Mouse (Mus musculus): ENCODE measurements around the gene Gm3646. TPM values are rescaled to one million over a fixed set of nuclear protein-coding genes. Genes with fewer than 3 reads are reported as not detected.

Gene Gm3646
- polyA plus RNA-seq, 1 experiment, result not detected

DNA sequence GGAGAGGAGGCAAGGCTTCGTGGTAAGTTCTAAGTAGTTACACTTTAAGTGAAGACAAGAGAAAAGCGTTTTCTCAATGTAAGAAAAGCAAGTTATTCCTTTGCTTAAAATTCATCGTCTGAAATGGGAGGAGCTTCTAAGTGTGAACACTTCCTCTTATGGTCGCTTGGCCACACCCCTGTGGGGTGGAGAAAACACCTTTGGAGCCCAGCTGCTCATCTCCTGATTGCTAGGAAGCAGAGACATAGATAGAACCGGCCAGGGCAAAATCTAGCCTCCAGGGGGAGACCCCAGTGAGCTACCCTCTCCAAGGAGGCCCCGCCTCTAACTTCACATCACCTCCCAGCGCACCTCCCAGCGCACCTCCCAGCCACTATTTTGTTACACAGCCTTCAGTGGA is 34.7 kb upstream of the Gm3646 start:
- Histone ChIP-seq H3K4me3 (ENCODE audit: extremely low read depth, insufficient read depth, insufficient read length) (no peak overlapping the region), H3K27me3 (ENCODE audit: control insufficient read depth, insufficient read depth, low read length) (no peaks in the 10 kb centered on the region), H3K4me1 (ENCODE audit: control insufficient read depth, insufficient read depth, insufficient read length) (peaks cover 11% of the 10 kb centered on the region; the same call in 1 of the 2 replicates), H3K36me3 (ENCODE audit: control insufficient read depth, insufficient read depth, low read length) (no peaks in the 10 kb centered on the region), H3K27ac (ENCODE audit: insufficient read depth, low read length) (no peak overlapping the region)
- no peak for DNase-seq (ENCODE audit: low read depth in 1 of 2, low spot score in 2 of 2)
- 65% methylated on average over 8 of the region's 8 CpGs for WGBS
- TF ChIP-seq POLR2A (IDR thresholded peaks at IDR 0.05; ENCODE audit: low read depth, low read length) (no peak), CTCF (IDR thresholded peaks at IDR 0.05; ENCODE audit: extremely low read depth, insufficient read depth, insufficient read length, insufficient replicate concordance) (no peak)

DNA sequence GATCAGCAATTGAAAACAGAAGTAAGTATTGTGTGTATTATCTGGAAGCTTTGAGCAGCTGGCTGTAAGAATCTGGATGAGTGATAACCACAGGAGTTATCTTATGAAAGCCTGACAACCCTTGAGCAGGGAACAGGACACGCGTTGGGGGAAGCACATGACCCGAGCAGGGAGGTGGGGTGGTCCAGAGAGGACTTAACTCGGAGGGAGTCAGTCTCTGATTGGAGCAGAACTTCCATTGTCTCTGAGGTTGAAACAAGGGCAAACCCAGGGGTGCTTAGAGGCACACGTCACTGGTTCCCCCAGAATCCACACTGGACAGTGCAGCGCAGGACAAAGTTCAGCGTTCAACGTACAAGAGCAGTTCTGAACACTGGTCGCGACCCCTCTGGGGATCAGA is 34.1 kb upstream of the Gm3646 start:
- WGBS, result 76% methylated on average over 10 of the region's 10 CpGs
- H3K4me3 ChIP-seq (ENCODE audit: extremely low read depth, insufficient read depth, insufficient read length), result no peak overlapping the region
- H3K27me3 ChIP-seq (ENCODE audit: control insufficient read depth, insufficient read depth, low read length), result no peaks in the 10 kb centered on the region
- H3K4me1 ChIP-seq (ENCODE audit: control insufficient read depth, insufficient read depth, insufficient read length), result peaks cover 11% of the 10 kb centered on the region; the same call in 1 of the 2 replicates
- H3K36me3 ChIP-seq (ENCODE audit: control insufficient read depth, insufficient read depth, low read length), result no peaks in the 10 kb centered on the region
- DNase-seq (ENCODE audit: low read depth in 1 of 2, low spot score in 2 of 2), result no peak
- H3K27ac ChIP-seq (ENCODE audit: insufficient read depth, low read length), result no peak overlapping the region
- TF ChIP-seq CTCF (IDR thresholded peaks at IDR 0.05; ENCODE audit: extremely low read depth, insufficient read depth, insufficient read length, insufficient replicate concordance) (no peak), POLR2A (IDR thresholded peaks at IDR 0.05; ENCODE audit: low read depth, low read length) (no peak)

DNA sequence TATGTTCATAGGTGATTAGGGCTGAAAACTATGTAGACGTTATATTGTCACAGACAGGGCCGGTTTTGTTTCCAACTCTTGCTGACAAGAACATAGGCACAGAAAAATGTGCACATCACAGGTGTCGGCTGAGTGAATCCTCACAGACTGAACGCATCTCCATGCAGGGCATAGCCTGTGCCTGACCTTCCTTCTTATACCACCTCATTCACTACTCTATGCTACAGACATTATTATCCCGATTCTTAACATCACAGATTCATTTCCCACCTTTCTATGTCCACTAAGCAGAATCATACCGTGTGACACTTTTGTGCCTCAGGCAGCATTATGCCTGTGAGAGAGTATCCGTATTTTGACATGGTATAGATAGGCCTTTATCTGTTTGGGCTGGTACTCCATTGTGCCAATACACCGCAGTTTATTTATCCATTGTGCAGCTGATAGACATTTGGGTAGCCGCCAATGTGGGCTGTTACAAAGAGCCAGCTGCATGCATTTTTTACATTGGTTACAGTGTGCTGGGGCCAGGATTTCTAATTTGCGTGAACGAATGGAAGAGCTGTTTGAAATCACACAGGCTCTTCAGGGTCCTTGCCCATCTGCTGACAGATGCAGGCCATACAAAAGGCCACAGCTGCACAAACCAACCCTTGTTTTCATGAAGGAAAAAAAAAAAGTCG is 33.5 kb upstream of the Gm3646 start:
- no peak for DNase-seq (ENCODE audit: low read depth in 1 of 2, low spot score in 2 of 2)
- TF ChIP-seq POLR2A (IDR thresholded peaks at IDR 0.05; ENCODE audit: low read depth, low read length) (no peak), CTCF (IDR thresholded peaks at IDR 0.05; ENCODE audit: extremely low read depth, insufficient read depth, insufficient read length, insufficient replicate concordance) (no peak)
- H3K4me1 ChIP-seq (ENCODE audit: control insufficient read depth, insufficient read depth, insufficient read length), result peaks cover 11% of the 10 kb centered on the region; the same call in 1 of the 2 replicates
- H3K36me3 ChIP-seq (ENCODE audit: control insufficient read depth, insufficient read depth, low read length), result no peaks in the 10 kb centered on the region
- no peaks in the 10 kb centered on the region for H3K27me3 ChIP-seq (ENCODE audit: control insufficient read depth, insufficient read depth, low read length)
- H3K27ac ChIP-seq (ENCODE audit: insufficient read depth, low read length), result no peak overlapping the region
- no peak overlapping the region for H3K4me3 ChIP-seq (ENCODE audit: extremely low read depth, insufficient read depth, insufficient read length)
- WGBS, result 84% methylated on average over 12 of the region's 12 CpGs

DNA sequence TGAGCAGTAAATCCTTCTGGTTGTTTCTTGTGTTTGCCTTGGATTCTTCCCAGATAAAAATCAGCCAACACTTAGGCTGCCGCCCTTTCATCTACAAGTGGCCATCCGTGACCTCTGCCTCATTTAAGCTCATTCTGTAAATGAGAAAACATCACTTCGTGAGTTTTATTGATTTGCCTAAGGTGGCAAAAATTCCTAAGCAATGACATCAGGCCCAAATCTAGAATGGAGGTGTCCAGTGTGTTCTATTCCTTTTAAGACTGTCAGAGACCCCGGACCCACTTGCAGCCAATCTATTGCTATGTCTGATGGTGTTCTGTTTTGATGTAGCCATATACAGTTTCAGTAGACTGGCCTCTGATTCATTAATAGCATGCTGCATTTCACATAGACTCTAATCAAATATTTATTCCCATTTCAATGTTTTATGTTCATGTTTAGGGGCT is 26.5 kb upstream of the Gm3646 start:
- Histone ChIP-seq H3K27me3 (ENCODE audit: control insufficient read depth, insufficient read depth, low read length) (no peaks in the 10 kb centered on the region), H3K4me1 (ENCODE audit: control insufficient read depth, insufficient read depth, insufficient read length) (no peaks in the 10 kb centered on the region), H3K27ac (ENCODE audit: insufficient read depth, low read length) (no peak overlapping the region), H3K36me3 (ENCODE audit: control insufficient read depth, insufficient read depth, low read length) (no peaks in the 10 kb centered on the region), H3K4me3 (ENCODE audit: extremely low read depth, insufficient read depth, insufficient read length) (no peak overlapping the region)
- WGBS, result 85% methylated on average over 4 of the region's 4 CpGs
- TF ChIP-seq POLR2A (IDR thresholded peaks at IDR 0.05; ENCODE audit: low read depth, low read length) (no peak), CTCF (IDR thresholded peaks at IDR 0.05; ENCODE audit: extremely low read depth, insufficient read depth, insufficient read length, insufficient replicate concordance) (no peak)
- no peak for DNase-seq (ENCODE audit: low read depth in 1 of 2, low spot score in 2 of 2)

DNA sequence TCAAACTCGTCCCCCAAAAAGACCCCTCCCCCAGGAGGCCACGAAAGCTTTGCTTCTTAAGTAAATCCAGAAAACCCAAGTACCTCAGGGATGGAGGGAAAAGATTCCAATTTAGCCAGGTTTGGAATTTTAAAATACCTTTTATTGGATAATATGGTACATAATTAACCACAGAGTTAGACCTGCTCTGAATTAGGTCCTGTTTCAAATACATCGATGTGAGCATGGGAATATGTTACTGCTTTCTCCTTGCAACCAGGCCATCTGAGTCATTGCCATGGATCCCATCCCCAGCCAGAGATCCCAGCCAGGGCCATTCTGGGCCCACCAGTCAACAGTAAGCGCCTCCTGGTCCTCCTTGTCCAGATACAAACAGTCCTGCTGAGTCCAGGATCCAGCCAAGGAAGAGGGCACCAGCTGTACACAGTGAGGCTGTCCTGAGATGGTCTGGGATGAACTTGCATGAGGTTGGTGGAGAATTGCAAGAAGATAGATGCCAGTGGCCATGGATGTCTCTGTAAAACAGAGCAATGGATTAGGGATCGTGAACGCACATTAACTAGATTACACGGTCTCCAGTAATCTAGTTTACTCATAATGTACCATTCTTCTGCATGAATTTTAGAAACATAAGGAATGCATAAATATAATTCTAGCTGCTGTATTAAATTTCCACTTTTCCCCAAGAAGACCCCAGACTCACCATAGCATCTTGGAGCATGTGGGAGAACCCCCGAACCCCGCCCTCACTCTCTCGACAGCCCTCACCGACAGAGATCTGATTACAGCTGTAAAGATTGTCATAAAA is 25.9 kb upstream of the Gm3646 start:
- H3K27ac ChIP-seq (ENCODE audit: insufficient read depth, low read length), result no peak overlapping the region
- H3K27me3 ChIP-seq (ENCODE audit: control insufficient read depth, insufficient read depth, low read length), result no peaks in the 10 kb centered on the region
- no peak overlapping the region for H3K4me3 ChIP-seq (ENCODE audit: extremely low read depth, insufficient read depth, insufficient read length)
- 91% methylated on average over 11 of the region's 11 CpGs for WGBS
- DNase-seq (ENCODE audit: low read depth in 1 of 2, low spot score in 2 of 2), result no peak
- H3K4me1 ChIP-seq (ENCODE audit: control insufficient read depth, insufficient read depth, insufficient read length), result no peaks in the 10 kb centered on the region
- no peaks in the 10 kb centered on the region for H3K36me3 ChIP-seq (ENCODE audit: control insufficient read depth, insufficient read depth, low read length)
- no peak for TF ChIP-seq POLR2A (IDR thresholded peaks at IDR 0.05; ENCODE audit: low read depth, low read length)
- TF ChIP-seq CTCF (IDR thresholded peaks at IDR 0.05; ENCODE audit: extremely low read depth, insufficient read depth, insufficient read length, insufficient replicate concordance), result no peak

DNA sequence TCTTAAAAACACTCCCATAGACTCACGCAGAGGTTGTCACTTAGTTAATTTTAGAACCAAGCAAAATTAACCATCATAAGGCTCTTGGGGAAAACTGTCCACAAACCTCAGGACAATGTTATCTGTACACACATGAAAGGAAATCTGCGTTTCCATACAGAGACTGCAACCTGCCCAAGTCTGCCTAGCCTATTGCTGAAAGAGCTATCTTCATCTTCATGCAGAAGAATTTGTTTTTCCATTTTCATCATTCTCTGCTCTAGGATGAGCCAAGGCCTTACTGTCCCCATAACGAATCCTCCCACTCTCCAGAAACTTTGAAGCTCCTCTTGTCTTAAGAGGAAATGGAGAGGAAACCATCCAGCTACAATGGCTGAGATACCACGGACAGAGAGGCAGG is 19.8 kb upstream of the Gm3646 start:
- Histone ChIP-seq H3K4me1 (ENCODE audit: control insufficient read depth, insufficient read depth, insufficient read length) (no peaks in the 10 kb centered on the region), H3K27ac (ENCODE audit: insufficient read depth, low read length) (no peak overlapping the region), H3K4me3 (ENCODE audit: extremely low read depth, insufficient read depth, insufficient read length) (no peak overlapping the region), H3K36me3 (ENCODE audit: control insufficient read depth, insufficient read depth, low read length) (no peaks in the 10 kb centered on the region), H3K27me3 (ENCODE audit: control insufficient read depth, insufficient read depth, low read length) (no peaks in the 10 kb centered on the region)
- TF ChIP-seq POLR2A (IDR thresholded peaks at IDR 0.05; ENCODE audit: low read depth, low read length) (no peak), CTCF (IDR thresholded peaks at IDR 0.05; ENCODE audit: extremely low read depth, insufficient read depth, insufficient read length, insufficient replicate concordance) (no peak)
- DNase-seq (ENCODE audit: low read depth in 1 of 2, low spot score in 2 of 2), result no peak
- WGBS, result 65% methylated on average over 4 of the region's 4 CpGs
